Mouse (Mus musculus) retina, postnatal 1 day (tissue): ENCODE measurements around the gene Aspscr1.
"Not testable (repeated sequence)": the region's sequence is repeated elsewhere in the genome, so short reads cannot be mapped to it uniquely, and the experiment has no call there.

Experiments
- DNase-seq: peaks from one replicate; pipeline ENCODE4 v3.0.0-alpha.2; 2012

The Aspscr1 gene

DNA sequence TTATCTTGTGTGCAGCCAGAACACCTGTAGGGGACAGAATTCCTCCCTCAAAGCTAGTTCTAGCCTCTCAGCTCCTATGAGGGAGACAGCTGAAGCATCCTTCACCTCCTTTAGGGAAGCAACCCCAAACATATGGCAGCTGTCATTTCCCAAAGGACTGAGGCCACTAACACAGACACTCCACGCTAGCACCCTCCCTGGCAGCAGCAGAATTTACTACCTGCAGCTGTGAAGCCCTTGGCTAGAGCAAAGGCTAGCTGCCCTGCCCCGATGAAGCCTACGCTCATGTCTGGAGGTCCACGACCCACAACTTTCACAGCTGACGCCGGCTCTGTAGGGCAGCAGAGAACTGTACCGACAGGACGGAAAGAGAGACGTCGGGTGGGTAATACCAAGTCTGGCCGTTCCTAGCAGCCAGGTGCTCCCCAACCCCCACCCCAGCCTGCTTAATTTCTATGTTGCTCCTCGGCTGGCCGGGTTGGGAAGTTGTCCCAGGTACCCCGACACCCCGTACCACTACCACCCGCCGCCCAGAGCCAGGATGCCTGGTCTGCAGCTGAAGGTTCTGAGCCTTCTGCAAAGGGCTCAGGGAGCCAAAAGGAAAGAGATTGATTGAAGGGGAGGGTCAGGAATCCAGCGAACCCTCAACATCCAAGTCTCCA is 29.7 kb upstream of the Aspscr1 start:
- no peak for DNase-seq

- peak; percentile 94 for DNase-seq
Observed at GRCm38 (mm10) chr11:120643601-120643987, 29.2 kb upstream of the Aspscr1 start, which contains the start of gene Pycr1. TSS of gene Pycr1 (minus strand) at chr11:120643769.

DNA sequence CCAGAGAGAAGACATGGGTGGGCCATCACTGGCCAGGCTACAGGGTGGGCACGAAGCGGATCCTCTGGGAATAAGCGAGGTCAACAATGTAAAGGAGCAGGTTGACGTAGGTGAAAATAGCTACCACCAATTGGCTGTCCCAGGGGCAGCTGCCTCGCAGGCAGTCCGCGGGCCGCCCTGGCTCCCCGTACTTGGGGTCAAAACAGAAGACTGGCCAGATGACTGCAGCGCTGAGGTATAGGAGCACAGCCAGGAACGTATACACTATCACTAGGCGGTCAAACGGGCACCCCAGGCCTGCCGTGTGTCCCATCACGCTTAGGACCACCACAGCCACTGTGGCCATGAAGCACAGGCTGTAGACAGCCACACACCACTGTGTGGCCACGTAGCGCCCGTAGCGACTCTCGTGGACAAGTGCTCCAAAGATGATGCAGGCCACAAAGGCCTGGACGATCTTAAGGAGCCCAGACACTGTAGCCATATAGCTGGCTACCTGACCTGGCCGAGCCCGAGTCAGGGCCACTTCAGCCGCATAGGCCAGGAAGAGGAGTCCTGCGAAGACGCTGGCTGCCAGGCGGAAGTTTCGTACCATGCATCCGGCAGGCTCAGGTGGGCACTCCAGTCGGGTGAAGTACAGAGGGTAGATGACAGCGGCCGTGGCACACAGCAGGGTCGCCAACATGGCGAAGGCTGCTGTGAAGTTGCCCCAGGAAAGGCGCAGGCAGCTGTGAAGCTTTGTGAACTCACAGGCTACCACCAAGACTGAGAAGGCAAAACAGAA is 25.5 kb upstream of the Aspscr1 start:
- no peak for DNase-seq

DNA sequence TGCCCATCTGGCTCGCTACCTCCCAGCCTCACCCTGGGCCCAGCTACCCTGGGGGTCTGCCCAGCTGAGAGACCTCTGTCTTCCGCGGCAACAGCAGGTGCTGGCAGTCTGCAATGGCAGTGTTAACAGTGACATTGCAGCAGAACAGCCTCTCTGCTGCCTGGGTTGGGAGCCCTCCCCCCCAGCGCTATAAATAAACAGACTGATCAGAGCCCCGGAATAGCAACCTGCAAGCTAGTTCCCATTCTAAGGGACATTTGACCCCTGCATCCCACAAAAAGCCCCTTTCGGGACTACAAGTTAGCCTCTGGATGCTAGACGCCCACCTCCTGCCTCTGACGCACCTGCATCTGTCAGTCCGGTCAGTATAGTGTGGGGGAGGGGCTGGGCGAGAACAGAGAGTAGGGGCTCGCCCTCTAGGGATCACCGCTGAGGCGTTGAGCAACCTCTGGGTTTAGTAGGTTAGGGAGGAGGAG is 24.7 kb upstream of the Aspscr1 start, which contains the start of gene Myadml2:
Gene Myadml2, minus strand, starts transcription at position 158 of the 476 bp plus-strand sequence.
- DNase-seq, result peak; percentile 67

- no peak for DNase-seq
Observed at GRCm38 (mm10) chr11:120651872-120652271, 20.9 kb upstream of the Aspscr1 start.

- no peak for DNase-seq
Observed at GRCm38 (mm10) chr11:120654741-120655140, 18.0 kb upstream of the Aspscr1 start.

DNA sequence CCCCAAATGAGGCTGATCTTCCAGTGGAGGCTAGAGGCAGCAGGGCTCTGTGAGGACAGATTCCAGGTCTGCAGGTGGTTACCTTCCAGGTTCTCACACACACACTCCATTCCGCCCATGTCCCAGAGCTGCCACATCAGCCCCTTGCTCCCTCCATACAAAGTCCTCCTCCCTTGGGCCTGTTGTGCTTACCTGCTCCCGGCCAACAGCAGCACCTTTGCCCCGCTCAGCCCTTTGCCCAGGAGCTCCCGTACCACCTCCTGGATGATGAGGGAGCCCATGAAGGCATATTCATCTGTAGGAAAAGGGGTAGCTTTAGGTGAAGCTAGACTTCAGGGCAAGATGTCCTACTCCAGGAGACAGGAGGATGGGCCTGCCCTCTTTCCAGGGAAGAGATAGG is 15.5 kb upstream of the Aspscr1 start:
- no peak for DNase-seq

DNA sequence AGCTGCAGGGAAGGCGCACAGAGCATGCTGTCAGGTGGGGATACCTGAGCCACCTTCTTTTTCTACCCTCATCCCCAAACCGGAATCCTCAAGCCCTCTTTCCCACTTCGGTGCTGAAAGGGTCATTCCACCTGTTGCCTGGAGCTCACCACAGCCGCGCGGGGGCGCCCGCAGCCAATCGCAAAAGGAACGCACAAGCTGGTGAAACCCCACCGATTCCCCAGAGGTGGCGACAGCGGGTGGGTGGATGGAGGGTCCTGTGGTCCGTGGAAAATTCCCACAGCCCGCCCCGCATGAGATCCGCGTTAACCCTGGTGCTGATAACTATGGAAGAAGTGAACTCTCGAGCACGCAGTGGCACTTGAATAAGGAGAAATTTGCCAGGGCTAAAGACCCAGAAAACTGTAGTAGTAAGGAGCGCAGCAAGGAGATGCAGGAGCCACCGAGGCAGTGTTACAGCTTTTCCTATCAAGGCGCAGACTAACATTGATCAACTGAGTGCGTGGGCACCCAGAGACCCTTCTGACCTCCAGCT is 13.8 kb upstream of the Aspscr1 start:
- DNase-seq, result peak; percentile 86

DNA sequence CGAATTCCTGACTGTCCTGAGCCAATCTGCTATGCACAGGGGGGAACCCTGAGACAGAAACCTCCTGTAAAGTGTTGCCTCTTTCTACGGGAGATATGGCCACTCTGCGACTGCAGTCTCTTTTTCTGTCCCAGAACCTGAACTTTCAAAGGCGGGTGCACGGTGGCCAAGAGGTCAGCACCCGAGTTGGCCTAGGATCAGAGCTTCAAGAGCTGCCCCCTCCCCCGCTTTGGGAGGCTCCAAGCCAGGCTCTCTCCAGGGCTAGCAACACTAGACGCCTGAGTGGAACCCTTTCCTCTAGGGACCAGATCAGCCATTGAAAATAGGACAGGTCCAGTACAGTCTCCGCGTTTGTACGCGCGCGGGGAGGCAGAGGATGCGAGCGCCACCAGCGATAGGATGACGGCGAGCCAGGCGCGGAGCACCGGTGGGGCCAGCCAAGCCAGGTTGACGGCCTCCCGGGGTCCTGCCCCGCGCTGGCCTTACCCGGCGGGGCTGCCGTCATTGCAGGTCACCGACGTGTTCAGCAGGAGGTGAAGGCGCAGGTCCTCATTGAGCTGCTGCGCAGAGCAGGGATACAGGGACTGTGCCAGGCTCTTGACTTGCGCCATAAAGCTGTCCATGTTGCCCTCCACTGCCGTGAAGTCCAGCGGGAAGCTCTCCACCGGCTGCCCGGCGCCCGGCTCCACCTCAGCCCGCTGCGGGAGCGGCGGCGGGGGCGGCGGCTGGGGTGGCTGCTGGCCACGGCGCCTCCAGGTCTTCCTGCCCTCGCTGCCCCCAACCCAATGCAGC is 13.1 kb upstream of the Aspscr1 start:
- DNase-seq, result peak; percentile 21

DNA sequence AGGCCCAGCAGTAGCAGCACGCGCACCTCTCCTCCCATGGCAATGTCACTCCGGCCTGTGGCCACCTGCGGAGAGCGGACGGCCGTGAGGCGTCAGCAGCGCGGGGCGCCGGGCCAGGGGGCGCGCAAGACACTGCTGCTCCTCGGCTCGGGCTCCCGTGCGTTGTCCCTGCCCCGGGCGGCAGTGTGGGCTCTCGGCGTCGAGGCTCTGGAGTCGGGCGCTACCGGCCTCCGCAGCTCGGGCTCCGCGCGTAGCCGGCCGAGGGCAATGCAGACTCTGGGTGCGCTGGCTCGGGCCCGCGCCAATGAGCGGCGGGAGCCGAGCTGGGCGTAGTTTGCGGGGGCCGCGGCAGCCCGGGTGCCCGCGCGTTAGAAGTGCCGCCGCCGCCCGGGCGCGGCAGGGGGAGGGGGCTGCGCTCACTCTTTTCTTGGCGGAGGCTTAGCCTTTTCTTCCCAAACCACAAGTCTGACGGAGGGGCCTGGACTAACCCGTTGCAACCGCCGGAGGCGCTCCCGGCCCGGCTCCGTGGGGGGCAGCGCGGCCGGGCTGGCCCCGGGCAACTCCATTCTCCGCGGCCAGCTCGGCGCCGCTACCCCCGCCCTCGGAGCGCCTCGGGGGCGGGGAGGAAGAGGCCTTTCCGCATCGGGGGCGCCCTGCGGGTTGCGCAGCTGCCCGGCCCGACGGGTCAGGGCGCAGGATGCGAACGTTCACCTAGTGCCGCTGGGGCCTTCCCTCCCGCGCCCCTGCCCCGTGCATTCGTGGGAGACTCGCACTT is 12.3 kb upstream of the Aspscr1 start:
- peak; percentile 76 for DNase-seq

GRCm38 (mm10) chr11:120661076-120661460 is 11.7 kb upstream of the Aspscr1 start, which contains the start of gene Notum:
TSS of gene Notum (minus strand) at chr11:120661175.
- no peak for DNase-seq

DNA sequence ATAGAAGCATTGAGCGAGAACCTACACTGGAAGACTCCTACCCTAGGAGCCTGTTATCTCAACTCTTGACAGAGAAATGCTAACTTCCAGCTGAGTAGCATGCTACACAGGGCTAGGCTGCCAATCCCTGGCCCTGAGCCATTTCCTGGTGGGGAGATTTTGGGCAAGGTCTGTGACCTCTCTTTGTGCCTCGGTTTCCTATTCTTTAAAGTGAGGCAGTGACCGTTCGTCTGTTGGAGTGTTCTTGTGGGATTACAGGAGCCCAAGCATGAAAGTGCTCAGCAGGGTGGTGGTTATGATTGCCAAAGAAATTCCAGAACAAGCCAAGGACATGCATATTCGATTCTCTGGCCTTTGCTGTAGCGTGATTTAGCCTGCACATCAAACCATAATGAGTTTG is 10.0 kb upstream of the Aspscr1 start:
- DNase-seq, result no peak

DNA sequence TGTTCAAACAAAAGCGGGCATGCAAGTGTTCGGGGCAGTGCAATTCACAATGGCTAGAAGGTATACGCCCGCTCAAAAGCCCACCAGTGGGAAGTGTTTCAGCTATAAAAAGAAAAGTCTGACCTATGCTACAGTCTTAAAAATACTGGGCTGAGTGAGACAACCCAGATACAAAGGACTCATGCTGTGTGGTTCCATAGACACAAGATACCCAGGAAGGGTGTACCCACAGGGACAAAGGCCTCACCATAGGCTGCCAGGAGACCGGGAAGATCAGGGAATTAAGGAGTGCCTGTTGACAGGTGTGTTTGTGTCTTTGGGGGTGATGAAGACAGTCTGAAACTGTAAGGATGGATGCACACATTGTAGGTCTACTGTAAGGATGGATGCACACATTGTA is 9.1 kb upstream of the Aspscr1 start:
- DNase-seq, result no peak

DNA sequence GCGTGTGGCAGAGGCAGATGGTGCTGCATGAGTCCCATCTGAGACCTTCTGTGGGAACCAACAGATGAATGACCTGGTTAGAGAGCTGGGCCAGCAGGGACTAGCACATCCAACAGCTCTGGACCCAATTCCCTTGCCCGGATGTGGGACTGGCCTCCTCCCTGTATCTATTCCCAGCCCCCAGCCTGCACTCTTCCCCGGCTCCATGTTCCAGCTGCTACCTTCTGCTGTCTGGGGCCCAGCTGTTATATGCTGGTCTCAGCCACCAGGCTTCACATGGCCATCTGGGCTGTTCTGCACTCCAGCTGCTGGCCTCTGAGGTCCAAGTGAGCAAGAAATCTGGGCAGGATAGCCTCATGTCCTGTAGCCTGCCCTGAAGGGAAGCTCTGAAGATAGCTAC is 7.4 kb upstream of the Aspscr1 start:
- peak; percentile 74 for DNase-seq

GRCm38 (mm10) chr11:120666617-120667016 is 6.2 kb upstream of the Aspscr1 start:
- peak; percentile 33 for DNase-seq

- DNase-seq, result no peak
Observed at GRCm38 (mm10) chr11:120673594-120674122, 885 bp downstream of the Aspscr1 start.

- not testable (repeated sequence) for DNase-seq
Observed at GRCm38 (mm10) chr11:120675875-120676274, 3.1 kb downstream of the Aspscr1 start.

DNA sequence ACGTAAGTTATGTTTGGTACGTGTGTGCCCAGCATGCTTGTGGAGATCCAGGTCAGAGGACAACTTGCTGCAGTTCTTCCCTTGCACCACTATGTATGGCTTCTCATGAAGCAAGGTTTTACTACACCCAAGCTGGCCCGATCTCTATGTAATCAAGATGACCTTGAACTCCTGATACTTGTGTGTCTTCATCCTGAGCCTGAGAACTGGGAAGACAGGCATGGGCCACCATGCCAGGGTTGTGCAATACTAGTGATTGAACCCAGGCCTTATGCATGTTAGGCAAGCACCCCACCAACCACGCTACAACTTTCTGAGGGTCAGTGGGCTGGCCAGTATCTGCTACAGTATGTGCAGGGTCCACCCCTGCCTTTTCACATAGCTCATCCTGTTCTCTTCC is 4.2 kb downstream of the Aspscr1 start:
- no peak for DNase-seq

DNA sequence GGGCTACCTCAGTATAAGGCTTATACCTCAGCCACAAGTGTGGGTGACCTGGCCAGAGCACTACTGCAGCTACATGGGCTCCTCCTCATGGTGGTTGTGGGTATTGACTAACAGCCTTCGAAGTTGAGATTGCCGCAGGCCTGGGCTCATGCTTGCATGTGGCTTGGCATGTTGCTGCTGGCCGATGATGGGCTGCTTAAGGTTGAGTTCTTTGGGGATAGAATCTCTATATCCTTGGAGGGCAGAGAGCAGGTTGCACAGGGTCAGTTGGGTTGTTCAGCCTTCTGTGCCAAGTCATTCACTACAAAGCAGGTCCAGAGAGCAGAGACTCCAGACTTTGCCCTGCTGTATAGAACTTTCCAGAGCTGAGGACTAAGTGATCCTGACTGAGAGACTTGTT is 7.1 kb downstream of the Aspscr1 start:
- peak; percentile 32 for DNase-seq

DNA sequence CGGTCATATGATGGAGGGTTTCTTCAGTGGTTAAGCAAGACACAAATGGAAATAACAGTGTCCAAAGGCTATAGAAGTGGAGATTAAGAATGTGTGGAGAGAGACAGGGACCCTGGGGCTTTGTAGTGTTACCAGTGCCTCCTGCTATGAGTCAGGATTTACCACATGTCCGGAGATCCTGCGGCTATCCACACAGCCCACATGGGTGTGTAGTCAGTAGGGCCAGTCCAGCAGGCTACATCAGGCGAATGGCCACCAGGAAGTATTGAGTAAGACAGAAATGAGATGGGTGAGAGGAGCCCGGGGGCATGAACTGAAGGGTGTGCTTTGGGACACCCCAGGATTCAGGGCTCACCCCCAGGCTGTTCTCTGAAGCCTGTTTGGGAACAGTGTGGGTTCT is 9.9 kb downstream of the Aspscr1 start:
- DNase-seq, result no peak

DNA sequence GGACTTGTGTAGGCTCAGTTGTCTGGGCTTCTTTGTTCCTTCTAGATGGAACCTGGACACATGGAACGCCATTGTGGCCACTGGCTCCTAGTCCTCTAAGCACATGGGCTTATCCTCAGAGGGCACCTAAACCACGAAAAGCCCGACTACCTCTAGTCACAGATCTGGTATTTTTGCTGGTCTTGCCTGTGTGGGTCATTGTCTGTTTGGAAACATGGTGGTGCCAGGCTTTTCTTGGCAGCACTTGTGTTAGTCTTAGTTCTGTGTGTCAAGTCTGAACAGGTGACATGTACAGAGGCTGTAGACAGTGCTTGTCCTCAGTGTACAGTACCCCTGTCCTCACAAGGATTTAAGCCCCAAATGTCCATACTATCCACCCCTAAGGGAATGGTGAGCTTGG is 10.8 kb downstream of the Aspscr1 start:
- DNase-seq, result no peak

DNA sequence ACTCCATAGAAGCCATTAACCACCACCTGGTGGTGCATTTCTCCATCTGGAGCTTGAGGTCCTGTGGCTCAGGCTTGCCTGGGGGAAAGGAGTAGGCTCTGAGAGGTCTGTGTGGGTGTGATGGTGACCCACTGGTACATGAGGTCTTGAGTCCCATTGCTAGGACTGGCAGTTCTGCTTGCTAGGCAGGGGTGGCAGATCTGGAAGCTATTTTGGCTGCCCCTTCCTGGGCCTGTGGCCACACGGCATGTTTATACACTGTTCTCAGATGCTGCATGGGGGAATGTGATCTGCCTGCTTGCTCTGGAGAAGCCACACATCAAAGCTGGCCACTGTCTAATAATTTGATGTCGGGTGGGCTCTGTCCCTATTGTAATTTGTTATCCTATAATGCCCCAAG is 11.3 kb downstream of the Aspscr1 start:
- DNase-seq, result no peak
